Mouse (Mus musculus) olfactory bulb, adult 2 months (tissue): ENCODE data around the gene Bsnd. TPM values are rescaled to one million over a fixed set of nuclear protein-coding genes. Genes with fewer than 3 reads are reported as not detected.

ENCODE experiments used
- H3K27ac ChIP-seq: fragments of 200-500 bp; 2 replicates; pipeline ENCODE4 v1.5.1; 2012; ENCODE audit warnings: low read depth, low read length; ENCODE audit not compliant: insufficient read depth
- H3K4me1 ChIP-seq: fragments of 200-500 bp; 2 replicates; pipeline ENCODE4 v1.6.1; 2012; ENCODE audit warnings: low read length; ENCODE audit not compliant: control insufficient read depth, insufficient read depth
- H3K4me3 ChIP-seq: fragments of 200-500 bp; 2 replicates; pipeline ENCODE4 v1.5.1; 2012; ENCODE audit warnings: mild to moderate bottlenecking, low read depth, low read length, moderate library complexity; ENCODE audit not compliant: insufficient read depth
- CTCF ChIP-seq: fragments of 200-500 bp; IDR thresholded peaks from 2 replicates; pipeline ENCODE4 v1.5.1; 2012; ENCODE audit warnings: low read depth, mild to moderate bottlenecking, low read length, moderate library complexity; ENCODE audit not compliant: insufficient read depth
- POLR2A ChIP-seq: fragments of 200-500 bp; IDR thresholded peaks from 2 replicates; pipeline ENCODE4 v1.6.1; 2012; ENCODE audit warnings: mild to moderate bottlenecking, low read depth, low read length, moderate library complexity; ENCODE audit not compliant: insufficient read depth
- WGBS: fragments of 180-500 bp; shearing (Covaris S2); methylation state at CpG from one replicate; pipeline ENCODE4 v1.1.7; 2018; 5-methylcytosine and 5-hydroxymethylcytosine counted together
- polyA plus RNA-seq: library from polyadenylated mRNA; stranded (reverse); fragments of >200 nt; gene quantifications from 2 replicates; pipeline ENCODE4 v1.2.4, GENCODE M21; 2012; ENCODE audit warnings: low replicate concordance; ENCODE audit not compliant: missing spikeins, insufficient read depth, insufficient read length

Gene Bsnd
- polyA plus RNA-seq, 1 experiment, result not detected

DNA sequence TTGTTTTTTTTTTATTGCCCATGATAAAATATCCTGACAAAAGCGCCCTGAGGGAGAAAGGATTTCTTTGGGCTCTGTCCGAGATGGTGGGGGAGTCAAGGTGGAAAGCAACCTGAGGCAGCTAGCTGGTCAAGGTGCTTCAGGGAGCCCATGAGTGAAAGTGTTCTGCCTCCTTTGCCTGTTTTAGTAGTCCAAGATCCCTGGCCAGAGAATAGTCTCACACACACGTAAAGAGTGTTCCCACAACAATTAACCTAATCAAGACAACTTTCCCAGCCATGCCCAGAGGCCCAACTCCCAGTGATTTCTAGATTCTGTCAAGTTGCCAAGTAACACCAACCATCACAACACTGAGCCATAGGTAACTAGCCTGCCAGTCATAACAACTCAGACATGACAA lies 30.5 kb upstream of the Bsnd start:
- Histone ChIP-seq H3K27ac (no peak overlapping the region), H3K4me1 (no peaks in the 10 kb centered on the region), H3K4me3 (no peak overlapping the region)
- 77% methylated on average over 3 of the region's 3 CpGs for WGBS
- TF ChIP-seq CTCF, result no peak
- no peak for TF ChIP-seq POLR2A

DNA sequence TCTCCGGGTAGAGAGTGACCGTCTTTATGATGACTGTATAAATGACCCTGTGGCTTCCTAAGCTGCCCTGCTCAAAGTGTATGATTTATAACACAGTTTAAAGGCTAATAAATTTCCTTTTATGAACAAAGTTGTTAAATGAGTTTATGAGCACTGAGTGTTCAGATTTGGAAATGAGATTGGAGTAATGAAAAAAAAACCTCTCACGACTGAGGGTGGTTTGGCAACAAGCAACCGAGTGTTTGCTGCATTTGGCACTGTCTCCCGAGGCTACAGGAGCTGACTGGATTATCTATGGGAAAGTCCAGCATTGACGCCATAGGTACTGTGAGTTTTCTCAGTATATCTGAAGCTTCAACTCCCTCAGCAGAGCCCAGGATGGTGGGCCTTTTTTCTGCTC lies 22.5 kb upstream of the Bsnd start:
- no peaks in the 10 kb centered on the region for H3K4me1 ChIP-seq
- no peak overlapping the region for H3K4me3 ChIP-seq
- 72% methylated on average over 6 of the region's 6 CpGs for WGBS
- no peak overlapping the region for H3K27ac ChIP-seq
- TF ChIP-seq POLR2A, result no peak
- no peak for TF ChIP-seq CTCF

DNA sequence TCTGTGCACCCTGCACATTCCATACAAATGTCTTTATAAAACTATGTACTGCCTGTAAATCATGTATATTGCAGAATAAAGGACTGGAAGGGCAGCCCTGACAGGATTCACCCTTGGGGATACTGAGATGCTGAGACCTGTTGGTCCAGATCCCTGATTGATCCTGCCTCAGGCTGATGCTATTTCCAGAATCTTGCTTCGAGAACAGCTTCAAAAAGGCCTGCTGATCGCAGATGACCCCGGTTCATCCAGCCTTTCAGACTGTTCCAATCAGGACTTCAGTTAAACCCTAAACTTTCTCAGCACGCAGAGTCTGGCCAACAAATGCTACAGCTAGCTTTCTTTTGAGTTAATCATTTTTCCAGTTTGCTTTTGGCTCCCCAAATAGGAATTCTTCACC lies 17.8 kb upstream of the Bsnd start:
- Histone ChIP-seq H3K4me3 (no peak overlapping the region), H3K27ac (no peak overlapping the region), H3K4me1 (no peaks in the 10 kb centered on the region)
- TF ChIP-seq CTCF (no peak), POLR2A (no peak)
- WGBS, result 87% methylated on average over 4 of the region's 4 CpGs

DNA sequence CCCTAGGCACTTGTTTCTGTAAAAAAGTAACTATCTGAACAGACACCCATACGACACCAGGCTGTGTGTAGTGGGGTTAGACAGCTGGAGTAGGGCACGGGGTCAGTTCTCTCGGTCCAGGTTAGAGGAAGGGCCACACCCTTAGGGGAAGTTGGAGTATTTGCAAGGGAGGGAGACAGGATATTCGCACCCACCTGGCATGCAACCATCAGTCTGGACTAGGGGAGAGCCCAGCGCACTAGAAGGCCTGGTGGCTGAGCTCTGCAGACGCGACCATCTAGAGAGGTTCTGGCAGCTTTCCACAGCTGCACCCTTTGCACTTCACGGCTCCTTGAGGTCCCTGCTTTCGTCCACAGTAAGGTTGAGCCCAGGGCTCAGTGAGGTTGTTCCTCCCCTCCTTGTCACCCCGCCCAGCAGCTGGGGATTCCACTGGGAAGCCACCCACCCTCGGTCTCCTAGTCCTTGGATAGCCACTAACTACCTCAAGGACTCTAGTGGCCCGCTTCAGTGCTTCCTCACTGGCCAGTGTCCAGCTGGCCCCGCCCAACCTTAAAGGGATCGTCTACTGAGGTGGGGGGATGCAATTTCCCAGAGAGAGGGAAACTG lies 13.5 kb upstream of the Bsnd start:
- WGBS, result 80% methylated on average over 14 of the region's 14 CpGs
- Histone ChIP-seq H3K27ac (no peak overlapping the region), H3K4me1 (peaks cover under 1% of the 10 kb centered on the region; the same call in 1 of the 2 replicates), H3K4me3 (no peak overlapping the region)
- no peak for TF ChIP-seq CTCF
- TF ChIP-seq POLR2A, result no peak

DNA sequence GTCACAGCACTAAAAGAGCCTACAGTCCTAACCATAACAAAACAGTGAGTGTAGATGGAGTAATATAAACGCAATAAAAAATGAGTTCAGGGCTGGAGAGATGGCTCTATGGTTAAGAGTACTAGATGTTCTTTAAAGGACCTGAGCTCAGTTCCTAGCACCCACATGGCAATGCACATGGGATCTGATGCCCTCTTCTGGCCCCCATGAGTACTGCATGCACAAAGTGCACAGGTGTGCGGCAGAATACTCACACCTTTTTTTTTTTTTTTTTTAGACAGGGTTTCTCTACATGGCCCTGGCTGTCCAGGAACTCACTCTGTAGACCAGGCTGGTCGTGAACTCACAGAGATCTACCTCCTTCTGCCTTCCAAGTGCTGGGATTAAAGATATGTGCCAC lies 11.5 kb upstream of the Bsnd start:
- no peak overlapping the region for H3K4me3 ChIP-seq
- TF ChIP-seq POLR2A, result no peak
- TF ChIP-seq CTCF, result no peak
- peaks cover 19% of the 10 kb centered on the region for H3K4me1 ChIP-seq
- 92% methylated on average over 3 of the region's 3 CpGs for WGBS
- H3K27ac ChIP-seq, result no peak overlapping the region

DNA sequence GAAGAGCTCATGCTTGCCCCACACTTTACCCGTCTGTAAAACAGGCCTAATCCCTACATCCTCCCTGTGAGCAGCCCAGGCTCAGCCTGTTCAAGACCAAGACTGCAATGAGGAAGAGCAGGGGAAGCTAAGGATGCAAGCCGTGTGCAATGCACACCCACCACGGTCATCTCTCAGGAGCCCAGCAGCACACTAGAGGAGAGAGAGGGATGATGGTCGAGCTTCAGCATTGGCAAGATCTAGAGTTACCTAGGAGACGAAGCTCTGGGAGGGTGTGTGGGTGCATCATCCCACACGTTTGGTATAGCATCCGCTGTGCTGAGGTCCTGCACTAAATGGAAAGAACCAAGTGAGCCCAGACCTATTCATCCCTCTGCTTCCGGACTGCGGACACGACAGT lies 8.0 kb upstream of the Bsnd start:
- WGBS, result 58% methylated on average over 10 of the region's 10 CpGs
- H3K4me3 ChIP-seq, result no peak overlapping the region
- no peak overlapping the region for H3K27ac ChIP-seq
- no peak for TF ChIP-seq POLR2A
- no peak for TF ChIP-seq CTCF
- H3K4me1 ChIP-seq, result peaks cover 34% of the 10 kb centered on the region

DNA sequence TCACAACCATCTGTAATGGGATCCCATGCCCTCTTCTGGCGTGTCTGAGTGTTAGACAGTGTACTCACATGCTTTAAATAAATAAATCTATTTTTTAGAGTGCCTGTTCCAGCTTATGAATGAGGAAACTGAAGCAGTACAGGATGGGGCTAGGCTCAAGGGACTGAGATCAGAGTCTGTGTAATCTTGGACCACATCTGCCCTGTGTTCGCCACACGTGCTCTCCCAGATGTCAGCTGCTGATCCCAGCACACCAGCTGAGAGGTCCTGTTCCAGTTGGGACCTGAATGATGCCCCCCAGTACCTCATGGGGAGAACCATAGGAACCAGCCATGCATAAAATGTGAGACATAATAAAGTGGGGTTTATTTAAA lies 6.4 kb upstream of the Bsnd start:
- H3K4me3 ChIP-seq, result no peak overlapping the region
- TF ChIP-seq POLR2A (no peak), CTCF (no peak)
- peaks cover 34% of the 10 kb centered on the region for H3K4me1 ChIP-seq
- H3K27ac ChIP-seq, result no peak overlapping the region
- WGBS, result 67% methylated on average over 3 of the region's 3 CpGs

DNA sequence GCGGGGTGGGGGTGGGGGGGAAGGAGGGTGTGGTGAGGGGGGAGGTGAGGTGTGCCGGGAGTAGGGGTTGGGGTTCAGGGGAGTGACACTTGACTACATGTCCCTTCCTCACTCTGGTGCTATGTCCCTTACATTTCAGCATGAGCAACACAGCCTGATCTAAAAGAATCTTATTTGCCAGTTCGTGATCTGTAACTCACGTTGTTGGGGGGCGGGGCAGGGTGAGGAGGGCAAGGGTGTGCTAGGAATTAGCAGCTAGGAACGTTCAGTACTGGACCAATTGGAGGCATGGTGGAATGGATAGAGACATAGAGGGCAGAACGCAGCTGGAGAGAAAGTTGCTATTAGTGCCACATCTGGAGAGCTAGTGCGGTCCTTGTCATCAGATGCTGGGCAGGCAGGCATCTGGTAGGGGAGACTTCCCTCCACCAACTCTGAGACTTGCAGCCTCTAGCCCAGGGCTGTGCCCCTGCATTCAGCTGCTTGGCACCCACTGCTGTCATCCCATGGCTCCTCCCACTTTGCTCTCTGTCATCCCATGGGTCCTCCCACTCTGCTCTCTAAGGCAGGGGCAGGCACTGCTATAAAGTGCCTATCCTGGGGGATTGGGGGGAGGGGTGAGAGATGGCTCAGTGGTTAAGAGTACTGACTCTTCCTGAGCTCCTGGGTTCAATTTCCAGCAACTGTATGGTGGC lies 5.8 kb upstream of the Bsnd start:
- Histone ChIP-seq H3K27ac (no peak overlapping the region), H3K4me3 (no peak overlapping the region), H3K4me1 (peaks cover 34% of the 10 kb centered on the region)
- 55% methylated on average over 8 of the region's 8 CpGs for WGBS
- TF ChIP-seq POLR2A (no peak), CTCF (no peak)

DNA sequence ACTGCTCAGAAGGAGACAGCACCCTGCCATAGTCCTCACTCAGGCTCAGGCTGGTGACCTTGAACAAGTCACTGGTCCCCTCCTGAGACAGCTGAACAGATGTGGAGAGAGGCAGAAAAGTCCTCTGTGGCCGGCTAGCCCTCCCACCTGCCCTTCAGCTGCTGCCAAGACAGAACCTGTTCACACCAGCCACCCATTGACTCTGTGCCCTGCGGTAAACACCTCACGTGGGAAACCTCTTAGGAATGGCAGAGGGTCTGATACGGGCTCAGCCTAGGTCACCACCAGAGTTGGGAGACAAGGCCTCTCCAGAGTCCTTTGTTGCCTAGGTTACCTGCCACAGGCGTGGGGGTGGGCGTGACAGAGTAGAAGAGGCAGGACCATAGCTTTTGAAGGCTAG lies 4.8 kb upstream of the Bsnd start:
- Histone ChIP-seq H3K4me3 (no peak overlapping the region), H3K27ac (no peak overlapping the region), H3K4me1 (peaks cover 34% of the 10 kb centered on the region)
- 75% methylated on average over 6 of the region's 6 CpGs for WGBS
- no peak for TF ChIP-seq POLR2A
